Mouse (Mus musculus) cerebellum, postnatal 36 days (tissue): Measurements from ENCODE around the gene Iqce.

Source experiments
- DNase-seq, 2 experiments: peaks; one replicate each; pipeline ENCODE4 v3.0.0; 2021 to 2022; ENCODE audit warnings: mixed read lengths in 2 of 2

Gene Iqce

GRCm38 (mm10) chr5:140702103-140702513, at the start of gene Iqce:
Gene Iqce, minus strand, starts transcription at chr5:140702378.
- peak; percentile 98 for DNase-seq

- peak; percentile 17 to 37 for DNase-seq
These were observed 48.7 kb upstream of the Iqce start for GRCm38 (mm10) chr5:140750925-140751324.

- peak; percentile 76 to 79 for DNase-seq
These were observed 47.1 kb upstream of the Iqce start for GRCm38 (mm10) chr5:140749062-140749875.

- no peak for DNase-seq
These were observed 46.2 kb upstream of the Iqce start for GRCm38 (mm10) chr5:140748425-140748824.

GRCm38 (mm10) chr5:140743706-140744131, 41.5 kb upstream of the Iqce start:
- DNase-seq = no peak

- no peak for DNase-seq
These were observed 39.7 kb upstream of the Iqce start for GRCm38 (mm10) chr5:140741877-140742276.

- no peak for DNase-seq
These were observed 38.9 kb upstream of the Iqce start for GRCm38 (mm10) chr5:140741040-140741439.

- no peak for DNase-seq
These were observed 37.6 kb upstream of the Iqce start for GRCm38 (mm10) chr5:140739813-140740212.

- no peak for DNase-seq
These were observed 34.0 kb upstream of the Iqce start for GRCm38 (mm10) chr5:140736166-140736565.

GRCm38 (mm10) chr5:140735297-140735696, 33.1 kb upstream of the Iqce start:
- DNase-seq = no peak

GRCm38 (mm10) chr5:140733336-140733735, 31.2 kb upstream of the Iqce start:
- no peak for DNase-seq

- DNase-seq = no peak
These were observed 30.0 kb upstream of the Iqce start for GRCm38 (mm10) chr5:140732195-140732594.

GRCm38 (mm10) chr5:140731040-140731797, 29.0 kb upstream of the Iqce start:
- DNase-seq = no peak

GRCm38 (mm10) chr5:140726946-140727740, 25.0 kb upstream of the Iqce start:
- DNase-seq = no peak

GRCm38 (mm10) chr5:140726062-140726839, 24.1 kb upstream of the Iqce start:
- no peak for DNase-seq

- DNase-seq = no peak
These were observed 21.6 kb upstream of the Iqce start, which contains the start of gene Amz1 for GRCm38 (mm10) chr5:140723822-140724221. Gene Amz1, plus strand, starts transcription at chr5:140724127.

- no peak for DNase-seq
These were observed 19.9 kb upstream of the Iqce start for GRCm38 (mm10) chr5:140722121-140722520.

GRCm38 (mm10) chr5:140720773-140721172, 18.6 kb upstream of the Iqce start:
- DNase-seq = no peak

- DNase-seq = no peak
These were observed 8.9 kb upstream of the Iqce start for GRCm38 (mm10) chr5:140711040-140711439.

GRCm38 (mm10) chr5:140710315-140710714, 8.1 kb upstream of the Iqce start:
- DNase-seq = no peak

- no peak for DNase-seq
These were observed 3.5 kb upstream of the Iqce start for GRCm38 (mm10) chr5:140705501-140706171.
